Mouse (Mus musculus) lung, adult 2 months (tissue): ENCODE results near the gene Tas1r1.

Experiments used
- CTCF ChIP-seq: fragments of 200-500 bp; IDR thresholded peaks from 2 replicates; pipeline ENCODE4 v1.5.1; 2011; ENCODE audit warnings: mild to moderate bottlenecking, low read length, control low read depth; ENCODE audit not compliant: insufficient read depth
- POLR2A ChIP-seq: fragments of 200-500 bp; IDR thresholded peaks from 2 replicates; pipeline ENCODE4 v1.6.1; 2011; ENCODE audit warnings: low read depth, mild to moderate bottlenecking, control low read depth, low read length, borderline replicate concordance; ENCODE audit errors: extremely low read depth

- TF ChIP-seq CTCF (no peak), POLR2A (no peak)
These were observed 4.8 kb upstream of the Tas1r1 start for GRCm38 (mm10) chr4:152043171-152043570.
